Mouse (Mus musculus) liver, embryonic 12.5 days (tissue): ENCODE data around the gene Nt5c1a. TPM values are rescaled to one million over a fixed set of nuclear protein-coding genes. Genes with fewer than 3 reads are reported as not detected.

ENCODE experiments used
- ATAC-seq: fragments of 200-750 bp; cut with Nextera tagmentation; 2 replicates; pipeline ENCODE4 v1.8.0; 2017; ENCODE audit warnings: moderate number of reproducible peaks, mild to moderate bottlenecking, moderate library complexity
- H3K27ac ChIP-seq: fragments of 300-500 bp; sonication (generic); 2 replicates; pipeline ENCODE4 v1.5.1; 2016; ENCODE audit warnings: mild to moderate bottlenecking
- H3K27me3 ChIP-seq: fragments of 300-500 bp; sonication (generic); replicated peaks from 2 replicates; pipeline ENCODE4 v1.6.1; 2016; ENCODE audit warnings: mild to moderate bottlenecking, moderate library complexity
- H3K36me3 ChIP-seq: fragments of 300-500 bp; sonication (generic); 2 replicates; pipeline ENCODE4 v1.6.1; 2016; ENCODE audit warnings: mild to moderate bottlenecking, moderate library complexity
- H3K4me1 ChIP-seq: fragments of 300-500 bp; sonication (generic); 2 replicates; pipeline ENCODE4 v1.6.1; 2016
- H3K4me2 ChIP-seq: fragments of 300-500 bp; sonication (generic); 2 replicates; pipeline ENCODE4 v1.6.1; 2016; ENCODE audit warnings: mild to moderate bottlenecking, moderate library complexity
- H3K4me3 ChIP-seq: fragments of 300-500 bp; sonication (generic); 2 replicates; pipeline ENCODE4 v1.5.1; 2016; ENCODE audit warnings: mild to moderate bottlenecking, moderate library complexity
- H3K9ac ChIP-seq: fragments of 300-500 bp; sonication (generic); 2 replicates; pipeline ENCODE4 v1.6.1; 2016; ENCODE audit warnings: mild to moderate bottlenecking, moderate library complexity
- H3K9me3 ChIP-seq: fragments of 300-500 bp; sonication (generic); replicated peaks from 2 replicates; pipeline ENCODE4 v1.6.1; 2016; ENCODE audit warnings: mild to moderate bottlenecking, moderate library complexity
- WGBS: fragments of 180-500 bp; shearing (Covaris S2); methylation state at CpG from one replicate; pipeline ENCODE4 v1.1.7; 2016; ENCODE audit not compliant: insufficient replicate concordance; 5-methylcytosine and 5-hydroxymethylcytosine counted together
- polyA plus RNA-seq: library from polyadenylated mRNA; unstranded; fragments of >200 nt; fragmentation: Nextera tagmentation; extraction: Ambion mirVana; gene quantifications from 2 replicates; pipeline ENCODE4 v1.2.1, GENCODE M21; 2016

The Nt5c1a gene
- polyA plus RNA-seq, 1 experiment from 2014 or later = not detected

DNA sequence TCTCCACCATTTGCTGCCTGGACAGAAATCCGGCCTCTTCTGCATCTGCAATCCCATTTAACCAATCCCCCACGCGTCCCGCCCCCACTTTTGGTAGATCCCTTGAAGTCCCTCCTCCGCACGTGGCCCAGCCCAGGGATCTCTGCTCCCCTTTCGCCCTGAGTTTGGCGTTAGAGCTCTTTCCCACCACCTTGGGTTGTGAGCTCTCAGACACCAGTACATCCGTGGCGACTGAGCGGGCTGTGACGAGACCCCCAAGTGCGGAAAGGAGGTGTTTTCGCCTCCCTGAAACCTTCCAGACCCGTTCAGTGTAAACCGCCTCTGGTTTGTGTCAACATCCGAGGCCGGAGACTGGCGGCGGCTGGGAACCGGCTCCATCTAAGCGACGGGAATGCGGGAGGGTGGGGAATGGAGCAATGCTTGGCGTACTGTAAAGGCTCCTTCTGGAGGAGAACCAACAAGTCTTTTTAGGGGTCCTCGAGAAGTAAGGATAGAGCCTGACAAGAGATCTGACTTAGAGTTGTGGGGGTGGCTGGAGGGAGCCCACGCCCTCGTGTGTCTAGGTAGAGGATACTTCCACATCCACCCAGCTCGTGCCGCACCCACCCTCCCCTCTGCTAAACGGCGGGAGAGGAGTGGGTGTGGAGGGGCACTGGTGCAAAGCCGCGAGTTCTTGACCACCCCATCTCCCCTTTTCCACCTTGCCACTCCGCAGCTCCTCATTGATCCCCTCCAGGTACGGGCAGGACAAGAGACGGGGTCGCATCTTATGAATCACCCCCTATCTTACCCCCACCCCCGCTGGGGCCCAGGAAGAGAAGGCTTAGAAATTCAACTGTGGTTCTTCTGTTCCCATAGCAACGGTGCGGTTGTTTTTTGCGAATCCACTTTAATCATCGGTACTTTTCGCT lies 18.7 kb upstream of the Nt5c1a start, which contains the start of gene Hpcal4:
Gene Hpcal4, plus strand, starts transcription at position 900 of the 911 bp plus-strand sequence.
- peak within 1 kb of the TSS; percentile 41 for H3K4me3 ChIP-seq
- H3K27me3 ChIP-seq = peaks cover 99% of the 10 kb centered on the region
- H3K27ac ChIP-seq = no peak within 1 kb of the TSS
- H3K36me3 ChIP-seq = no peaks in the 10 kb centered on the region
- H3K4me2 ChIP-seq = peak within 1 kb of the TSS; percentile 61
- no peak within 1 kb of the TSS for H3K9ac ChIP-seq
- no peak; the same call in 1 of the 2 replicates for ATAC-seq
- no peaks in the 10 kb centered on the region for H3K9me3 ChIP-seq
- peaks cover 7% of the 10 kb centered on the region for H3K4me1 ChIP-seq
- 2% methylated on average over 43 of the region's 44 CpGs for WGBS

DNA sequence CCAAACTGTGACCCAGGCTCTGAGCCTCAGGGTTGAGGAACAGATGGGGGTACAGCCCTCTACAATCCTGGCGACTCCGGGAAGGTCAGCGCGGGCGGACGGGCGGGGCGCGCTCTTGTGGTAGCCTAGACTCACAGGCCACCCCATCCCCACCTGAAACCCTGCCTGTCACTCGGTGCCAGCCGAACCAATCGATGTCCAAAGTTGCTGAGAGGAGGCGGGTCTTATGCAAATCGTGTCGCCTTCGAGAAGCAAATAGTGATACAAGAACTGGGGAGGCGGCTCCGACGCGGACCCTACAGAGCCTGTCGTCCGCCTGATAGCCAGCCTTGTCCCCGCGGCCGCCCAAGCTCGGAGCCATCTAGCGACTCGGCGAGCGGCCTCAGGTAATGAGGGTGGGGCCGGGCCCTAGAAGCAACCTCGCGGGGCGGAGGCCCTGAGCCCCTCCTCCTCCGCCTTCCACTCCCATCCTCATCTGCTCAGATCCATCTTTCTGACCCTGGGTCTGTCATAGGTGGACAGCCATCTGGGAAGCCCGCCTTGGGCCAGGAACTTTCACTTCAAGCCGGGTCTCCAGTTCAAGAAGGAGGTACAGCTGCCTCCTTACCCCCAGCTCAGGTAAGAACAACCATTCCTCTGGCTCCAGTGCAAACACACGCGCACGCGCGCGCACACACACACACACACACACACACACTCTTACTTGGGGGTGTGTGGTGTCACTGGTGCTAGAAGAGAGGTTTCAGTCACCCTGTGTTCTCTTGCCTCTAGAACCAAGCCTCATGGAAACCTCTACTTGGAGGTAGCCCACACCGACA lies 17.9 kb upstream of the Nt5c1a start:
- ATAC-seq = peak; percentile 83
- peaks cover 98% of the 10 kb centered on the region for H3K27me3 ChIP-seq
- 10% methylated on average over 43 of the region's 44 CpGs for WGBS

DNA sequence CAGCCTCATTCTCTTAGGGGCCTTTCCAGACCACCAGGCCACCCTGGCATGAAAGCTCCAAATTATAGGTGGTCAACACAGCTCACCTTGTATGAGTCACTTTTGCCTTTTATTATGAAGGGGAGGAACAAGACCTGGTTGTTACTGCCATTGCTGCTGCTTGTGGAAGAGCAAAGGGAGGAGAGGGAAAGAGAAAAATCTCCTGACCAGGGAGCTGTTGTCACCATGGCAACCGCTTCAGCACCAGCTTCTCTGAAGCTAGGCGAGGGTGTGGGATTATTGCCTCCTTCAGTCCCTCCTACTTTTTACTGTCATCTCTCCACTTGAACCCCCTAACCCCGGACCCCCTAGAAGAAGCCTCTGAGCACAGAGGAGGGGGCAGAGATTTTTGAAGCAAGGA lies 16.5 kb upstream of the Nt5c1a start:
- Histone ChIP-seq H3K4me3 (no peak overlapping the region), H3K4me2 (no peak overlapping the region), H3K4me1 (peaks cover 7% of the 10 kb centered on the region), H3K9ac (no peak overlapping the region), H3K27ac (no peak overlapping the region), H3K36me3 (no peaks in the 10 kb centered on the region), H3K27me3 (peaks cover 97% of the 10 kb centered on the region), H3K9me3 (no peaks in the 10 kb centered on the region)
- 25% methylated on average over 3 of the region's 3 CpGs for WGBS
- ATAC-seq = no peak

More for the DNA sequence above, 17.9 kb upstream of the Nt5c1a start:
- no peaks in the 10 kb centered on the region for H3K36me3 ChIP-seq
- H3K4me1 ChIP-seq = peaks cover 7% of the 10 kb centered on the region
- H3K9ac ChIP-seq = no peak overlapping the region
- no peaks in the 10 kb centered on the region for H3K9me3 ChIP-seq
- H3K4me2 ChIP-seq = peak overlapping the region; percentile 61
- H3K27ac ChIP-seq = no peak overlapping the region
- peak overlapping the region; percentile 41 for H3K4me3 ChIP-seq

DNA sequence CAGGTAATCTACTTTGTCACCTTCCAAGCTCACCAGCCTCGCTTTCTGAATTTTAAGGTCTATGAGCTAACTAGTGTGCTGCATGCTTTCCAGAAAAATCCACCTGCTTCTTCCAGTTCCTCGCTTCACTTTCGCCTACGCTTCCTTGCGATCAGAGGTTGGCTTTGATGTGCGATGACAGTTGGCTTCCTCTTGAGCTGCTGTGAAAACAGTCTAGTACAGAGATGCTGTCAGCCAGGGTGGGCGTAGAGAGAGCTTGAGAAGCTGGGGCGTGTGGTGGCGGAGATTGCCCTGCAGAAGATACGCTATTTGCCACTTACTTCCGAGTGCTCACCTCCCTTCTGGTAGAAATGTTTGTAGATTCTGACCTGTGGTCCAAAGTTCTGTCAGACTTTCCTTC lies 9.0 kb upstream of the Nt5c1a start:
- no peak overlapping the region for H3K27ac ChIP-seq
- H3K36me3 ChIP-seq = no peaks in the 10 kb centered on the region
- ATAC-seq = no peak
- H3K27me3 ChIP-seq = peaks cover 82% of the 10 kb centered on the region
- no peak overlapping the region for H3K4me3 ChIP-seq
- no peak overlapping the region for H3K9ac ChIP-seq
- no peak overlapping the region for H3K4me2 ChIP-seq
- H3K4me1 ChIP-seq = no peaks in the 10 kb centered on the region
- WGBS = 69% methylated on average over 11 of the region's 11 CpGs
- H3K9me3 ChIP-seq = no peaks in the 10 kb centered on the region

DNA sequence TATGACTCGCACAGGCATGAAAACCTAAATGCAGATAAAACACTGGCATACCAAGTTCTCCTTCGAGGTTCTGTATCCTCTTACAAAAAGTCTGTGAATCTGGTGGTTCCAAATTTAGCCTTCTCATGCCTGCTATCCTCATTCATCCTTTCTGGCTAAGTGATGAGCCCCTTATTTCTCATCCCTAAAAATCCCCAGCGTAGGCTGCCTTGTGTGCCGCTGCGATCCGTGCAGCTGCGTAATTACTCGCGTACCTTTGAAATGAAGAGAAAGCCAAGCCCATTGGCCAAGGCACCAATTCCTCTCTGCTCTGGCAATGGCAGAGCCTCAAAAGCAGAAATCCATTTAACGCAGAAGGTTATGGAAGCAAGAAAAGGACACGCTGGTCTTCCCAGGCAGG lies 7.5 kb upstream of the Nt5c1a start:
- no peaks in the 10 kb centered on the region for H3K9me3 ChIP-seq
- no peak overlapping the region for H3K9ac ChIP-seq
- ATAC-seq = no peak
- 76% methylated on average over 11 of the region's 11 CpGs for WGBS
- no peaks in the 10 kb centered on the region for H3K4me1 ChIP-seq
- H3K36me3 ChIP-seq = no peaks in the 10 kb centered on the region
- H3K4me3 ChIP-seq = no peak overlapping the region
- peaks cover 83% of the 10 kb centered on the region for H3K27me3 ChIP-seq
- no peak overlapping the region for H3K4me2 ChIP-seq
- H3K27ac ChIP-seq = no peak overlapping the region

DNA sequence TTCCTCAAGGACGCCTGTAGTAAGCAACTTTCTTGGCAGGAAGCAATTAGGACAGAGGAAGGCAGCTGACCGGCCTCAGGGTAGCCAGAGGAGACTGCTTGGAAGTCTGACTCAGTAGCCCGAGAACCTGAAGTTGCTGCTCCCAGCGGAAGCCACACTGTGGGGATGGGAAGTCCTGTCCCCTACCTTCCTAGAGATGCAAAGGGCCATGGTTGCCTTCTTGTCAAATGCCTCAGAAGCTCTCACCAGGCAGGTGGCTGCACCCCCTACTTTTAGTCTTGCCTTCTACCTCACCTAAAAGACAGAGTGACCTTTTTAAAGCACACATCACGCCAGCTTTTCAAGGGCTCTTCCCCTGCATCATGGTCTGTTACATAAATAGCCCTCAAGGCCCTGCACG lies 4.6 kb upstream of the Nt5c1a start:
- WGBS = 40% methylated on average over 6 of the region's 6 CpGs
- Histone ChIP-seq H3K9ac (no peak overlapping the region), H3K4me3 (no peak overlapping the region), H3K9me3 (no peaks in the 10 kb centered on the region), H3K36me3 (no peaks in the 10 kb centered on the region), H3K27me3 (peaks cover 90% of the 10 kb centered on the region), H3K27ac (no peak overlapping the region), H3K4me1 (no peaks in the 10 kb centered on the region; the same call in 1 of the 2 replicates), H3K4me2 (no peak overlapping the region)
- ATAC-seq = no peak

DNA sequence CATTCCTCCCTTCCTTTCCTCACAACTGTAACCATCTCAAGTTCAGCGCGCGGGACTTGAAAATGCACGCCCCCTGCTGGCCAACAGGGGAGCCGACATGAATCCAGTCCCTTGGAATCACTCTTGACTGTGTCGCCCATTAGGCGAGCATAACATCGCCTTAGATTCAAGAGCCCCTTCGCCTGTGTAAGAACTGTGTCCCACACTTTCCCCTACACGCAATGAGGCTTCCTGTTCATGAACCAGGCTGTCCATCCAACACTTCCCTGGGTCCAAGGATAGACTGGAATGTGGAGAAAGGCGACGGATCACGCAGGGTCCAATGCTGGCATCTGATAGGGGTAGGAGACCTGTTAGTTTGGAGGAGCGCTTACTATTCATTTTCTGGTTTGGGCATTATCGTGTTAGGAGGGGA lies 526 bp upstream of the Nt5c1a start:
- no peaks in the 10 kb centered on the region; the same call in 1 of the 2 replicates for H3K4me1 ChIP-seq
- no peaks in the 10 kb centered on the region for H3K36me3 ChIP-seq
- no peaks in the 10 kb centered on the region for H3K9me3 ChIP-seq
- H3K9ac ChIP-seq = no peak overlapping the region
- H3K27ac ChIP-seq = no peak overlapping the region
- no peak for ATAC-seq
- peaks cover 92% of the 10 kb centered on the region for H3K27me3 ChIP-seq
- H3K4me2 ChIP-seq = peak overlapping the region; percentile 56
- H3K4me3 ChIP-seq = peak overlapping the region; percentile 24; the same call in 1 of the 2 replicates
- WGBS = 2% methylated on average over 15 of the region's 15 CpGs

DNA sequence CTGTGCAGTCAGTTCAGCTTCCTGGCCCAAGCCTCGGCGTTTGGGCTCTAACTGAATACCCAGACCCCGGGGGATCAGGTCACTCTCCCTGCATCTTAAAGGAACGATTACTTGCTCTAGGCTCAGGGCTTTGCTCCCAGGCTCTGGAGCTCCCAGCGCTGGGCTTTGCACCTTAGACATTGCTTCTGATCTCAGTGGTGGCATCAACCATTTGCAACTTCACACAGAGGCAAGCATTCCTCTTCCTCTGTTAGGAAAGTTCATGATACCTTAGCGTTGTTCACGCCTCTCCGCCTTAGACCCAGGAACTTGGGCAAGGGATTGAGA lies 753 bp downstream of the Nt5c1a start:
- H3K27ac ChIP-seq = no peak overlapping the region

DNA sequence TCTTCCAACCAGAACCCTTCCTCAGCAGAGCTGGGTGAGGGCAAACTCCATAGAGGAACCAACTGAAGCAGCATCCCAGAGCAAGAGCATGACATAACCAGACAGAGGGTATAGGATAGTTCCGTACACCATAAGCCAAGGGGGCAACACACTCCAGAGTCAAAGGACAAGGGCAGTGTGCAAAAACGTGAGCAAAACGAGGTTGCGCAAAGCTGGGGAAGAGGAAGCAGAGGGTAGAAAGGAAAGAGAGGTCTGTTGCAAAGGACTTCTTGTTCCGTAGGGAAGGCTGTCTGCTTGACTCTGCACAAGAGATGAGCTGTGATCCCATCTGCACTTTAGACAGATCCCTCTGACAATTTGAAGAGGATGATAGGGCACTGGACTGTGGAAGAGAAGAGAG lies 6.0 kb downstream of the Nt5c1a start:
- Histone ChIP-seq H3K4me2 (no peak overlapping the region), H3K4me1 (no peaks in the 10 kb centered on the region), H3K27me3 (peaks cover 78% of the 10 kb centered on the region), H3K4me3 (no peak overlapping the region), H3K36me3 (no peaks in the 10 kb centered on the region), H3K9me3 (no peaks in the 10 kb centered on the region), H3K9ac (no peak overlapping the region), H3K27ac (no peak overlapping the region)
- WGBS = 33% methylated on average over 5 of the region's 5 CpGs
- no peak for ATAC-seq

More for the DNA sequence above, 753 bp downstream of the Nt5c1a start:
- Histone ChIP-seq H3K36me3 (no peaks in the 10 kb centered on the region), H3K4me3 (no peak overlapping the region), H3K27me3 (peaks cover 91% of the 10 kb centered on the region), H3K9ac (no peak overlapping the region), H3K4me2 (no peak overlapping the region), H3K9me3 (no peaks in the 10 kb centered on the region), H3K4me1 (no peaks in the 10 kb centered on the region; the same call in 1 of the 2 replicates)
- ATAC-seq = no peak
- 11% methylated on average over 8 of the region's 8 CpGs for WGBS

DNA sequence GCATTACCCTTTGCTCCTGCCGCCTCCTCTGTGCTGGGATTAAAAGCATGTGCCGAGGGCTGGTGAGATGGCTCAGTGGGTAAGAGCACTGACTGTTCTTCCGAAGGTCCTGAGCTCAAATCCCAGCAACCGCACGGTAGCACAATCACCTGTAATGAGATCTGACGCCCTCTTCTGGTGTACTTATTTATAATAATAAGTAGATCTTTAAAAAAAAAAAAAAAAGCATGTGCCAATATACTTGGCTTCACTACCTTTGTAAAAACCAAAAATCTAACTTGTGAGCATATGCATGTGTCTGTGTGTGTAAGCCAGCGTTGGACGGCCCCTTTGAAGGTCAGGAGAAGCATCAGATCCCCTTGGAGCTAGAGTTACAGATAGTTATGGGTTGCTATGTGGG lies 9.7 kb downstream of the Nt5c1a start:
- no peak for ATAC-seq
- Histone ChIP-seq H3K4me3 (no peak overlapping the region), H3K9ac (no peak overlapping the region), H3K4me1 (no peaks in the 10 kb centered on the region), H3K9me3 (no peaks in the 10 kb centered on the region), H3K27me3 (peaks cover 75% of the 10 kb centered on the region), H3K27ac (no peak overlapping the region), H3K4me2 (no peak overlapping the region), H3K36me3 (no peaks in the 10 kb centered on the region)
- WGBS = 42% methylated on average over 8 of the region's 8 CpGs

DNA sequence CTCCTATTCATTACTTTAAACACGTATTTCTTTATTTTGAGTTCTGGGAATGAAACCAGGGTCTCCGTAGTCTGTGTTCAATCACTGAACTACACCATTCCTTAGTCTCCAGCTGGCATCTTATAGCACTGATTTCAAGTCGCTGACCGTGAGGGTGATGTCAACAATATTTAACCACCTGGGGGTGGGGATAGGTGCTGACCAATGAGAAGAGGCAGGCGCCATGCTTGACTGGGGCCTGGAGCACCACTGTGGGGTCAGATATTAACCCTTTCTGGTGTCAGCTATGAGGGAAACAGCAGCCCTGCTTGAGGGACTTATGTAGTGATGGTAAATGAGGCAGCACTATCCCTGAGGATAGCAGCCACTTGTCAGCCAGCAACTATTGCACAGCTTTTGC lies 10.1 kb downstream of the Nt5c1a start:
- no peak for ATAC-seq
- Histone ChIP-seq H3K27ac (no peak overlapping the region), H3K27me3 (peaks cover 71% of the 10 kb centered on the region), H3K4me3 (no peak overlapping the region), H3K4me1 (no peaks in the 10 kb centered on the region), H3K36me3 (no peaks in the 10 kb centered on the region), H3K4me2 (no peak overlapping the region), H3K9ac (no peak overlapping the region), H3K9me3 (no peaks in the 10 kb centered on the region)
- WGBS = 50% methylated on average over 5 of the region's 5 CpGs

DNA sequence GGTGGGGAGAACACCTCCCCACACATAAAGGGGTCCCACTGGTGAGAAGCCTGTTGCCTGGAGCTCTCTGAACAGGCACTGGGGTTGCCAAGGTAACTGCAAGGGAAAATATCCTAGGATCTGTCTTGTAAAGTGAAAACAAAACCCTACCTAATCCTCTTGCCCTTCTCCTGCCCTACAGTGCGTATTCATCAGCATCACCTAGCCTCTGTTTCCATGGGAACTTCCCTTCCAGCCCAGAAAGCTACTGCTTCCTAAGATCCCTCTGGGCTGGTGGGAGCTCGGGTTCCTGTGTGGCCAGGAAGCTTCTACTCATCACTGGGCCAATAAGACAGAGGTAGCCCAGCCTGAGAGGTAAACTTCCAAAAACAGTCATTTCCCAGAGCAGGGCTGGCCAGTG lies 11.0 kb downstream of the Nt5c1a start:
- Histone ChIP-seq H3K9ac (no peak overlapping the region), H3K27ac (no peak overlapping the region), H3K9me3 (no peaks in the 10 kb centered on the region), H3K36me3 (no peaks in the 10 kb centered on the region), H3K4me3 (no peak overlapping the region), H3K27me3 (peaks cover 62% of the 10 kb centered on the region), H3K4me1 (no peaks in the 10 kb centered on the region), H3K4me2 (no peak overlapping the region)
- WGBS = 38% methylated on average over 2 of the region's 2 CpGs
- no peak for ATAC-seq
